Mouse (Mus musculus) ES-Bruce4 (cell line): Measurements from ENCODE around the gene Sh3rf3. TPM values are rescaled to one million over a fixed set of nuclear protein-coding genes. Genes with fewer than 3 reads are reported as not detected.

Experiments
- H3K27ac ChIP-seq: 2 replicates; pipeline ENCODE4 v1.5.1; 2012; ENCODE audit warnings: low read length, inconsistent platforms; ENCODE audit not compliant: insufficient read depth
- H3K27me3 ChIP-seq: 2 replicates; pipeline ENCODE4 v1.6.1; 2012; ENCODE audit warnings: mild to moderate bottlenecking, low read length, inconsistent platforms; ENCODE audit not compliant: control insufficient read depth, poor library complexity, insufficient read depth, severe bottlenecking
- H3K36me3 ChIP-seq: 2 replicates; pipeline ENCODE4 v1.6.1; 2012; ENCODE audit warnings: inconsistent platforms, mild to moderate bottlenecking, low read length, moderate library complexity; ENCODE audit not compliant: control insufficient read depth, poor library complexity, insufficient read depth, severe bottlenecking
- H3K4me1 ChIP-seq: one replicate; pipeline ENCODE4 v1.8.1; 2011; ENCODE audit warnings: low read length; ENCODE audit not compliant: control insufficient read depth, insufficient read depth
- H3K4me3 ChIP-seq: 2 replicates; pipeline ENCODE4 v1.5.1; 2011; ENCODE audit warnings: low read depth, mild to moderate bottlenecking, low read length
- H3K9ac ChIP-seq: 2 replicates; pipeline ENCODE4 v1.6.1; 2012; ENCODE audit warnings: low read depth, mild to moderate bottlenecking, inconsistent platforms; ENCODE audit not compliant: poor library complexity, severe bottlenecking
- H3K9me3 ChIP-seq: replicated peaks from 2 replicates; pipeline ENCODE4 v1.6.1; 2012; ENCODE audit warnings: mild to moderate bottlenecking, low read length, inconsistent platforms; ENCODE audit not compliant: control insufficient read depth, poor library complexity, insufficient read depth, severe bottlenecking
- CTCF ChIP-seq: IDR thresholded peaks from one replicate; pipeline ENCODE4 v1.8.1; 2011; ENCODE audit warnings: low read depth, low read length
- EP300 ChIP-seq: IDR thresholded peaks from 2 replicates; pipeline ENCODE4 v1.6.1; 2011; ENCODE audit warnings: low read depth, low read length; ENCODE audit not compliant: insufficient read depth
- POLR2A ChIP-seq: IDR thresholded peaks from one replicate; pipeline ENCODE4 v1.8.1; 2011; ENCODE audit warnings: low read length; ENCODE audit not compliant: insufficient read depth
- polyA plus RNA-seq: library from polyadenylated mRNA; stranded (reverse); fragments of >200 nt; gene quantifications from 2 replicates; pipeline ENCODE4 v1.2.4, GENCODE M21; 2011; ENCODE audit warnings: low read depth; ENCODE audit not compliant: missing spikeins, insufficient read depth, insufficient read length

Sh3rf3 gene
- polyA plus RNA-seq, 1 experiment, result 0.55 TPM

DNA sequence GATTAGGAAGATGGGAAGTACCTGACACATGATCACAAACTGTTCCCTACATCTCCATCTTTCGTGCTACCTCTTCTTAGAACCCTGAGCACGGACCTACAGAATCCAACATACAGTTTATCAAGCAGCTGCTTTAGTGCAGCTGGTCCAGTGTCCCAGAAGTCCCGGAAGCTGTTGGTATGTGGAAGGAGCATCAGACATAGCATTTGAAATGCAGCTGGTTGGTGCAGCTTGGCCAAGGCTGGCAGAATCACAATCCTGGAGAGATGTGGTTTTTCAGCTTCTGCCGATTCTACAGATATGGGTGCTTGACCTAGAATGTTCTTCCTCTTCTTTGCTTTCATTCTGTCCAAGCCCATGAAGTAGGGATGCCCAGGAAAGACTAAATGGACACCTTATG is 64.7 kb downstream of the Sh3rf3 start:
- H3K4me3 ChIP-seq, result no peak overlapping the region
- no peaks in the 10 kb centered on the region for H3K36me3 ChIP-seq
- H3K27ac ChIP-seq, result no peak overlapping the region
- H3K4me1 ChIP-seq, result no peaks in the 10 kb centered on the region
- no peaks in the 10 kb centered on the region for H3K9me3 ChIP-seq
- TF ChIP-seq POLR2A, result no peak
- TF ChIP-seq EP300, result no peak
- no peak for TF ChIP-seq CTCF
- no peaks in the 10 kb centered on the region for H3K27me3 ChIP-seq
- H3K9ac ChIP-seq, result no peak overlapping the region

DNA sequence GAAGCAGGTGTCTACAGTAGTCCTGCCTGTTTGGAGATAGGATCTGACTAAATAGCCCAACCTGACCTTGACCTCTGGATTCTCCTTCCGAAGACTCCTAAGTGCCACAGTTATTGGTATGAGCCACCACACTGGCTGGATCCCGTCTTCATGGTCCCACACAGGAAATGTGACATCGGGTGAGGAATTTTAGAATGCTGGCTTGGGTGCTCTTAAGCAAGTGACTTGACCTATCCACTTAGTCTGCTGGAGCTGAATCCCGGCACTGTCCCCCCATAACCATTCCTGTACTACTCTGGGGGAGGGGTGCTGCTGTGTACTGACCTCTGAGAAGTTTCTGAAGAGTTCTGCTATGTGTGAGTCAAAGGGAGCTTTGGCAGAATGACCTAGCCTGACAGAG is 65.5 kb downstream of the Sh3rf3 start:
- H3K4me1 ChIP-seq, result no peaks in the 10 kb centered on the region
- TF ChIP-seq POLR2A (no peak), EP300 (no peak), CTCF (no peak)
- no peaks in the 10 kb centered on the region for H3K9me3 ChIP-seq
- H3K4me3 ChIP-seq, result no peak overlapping the region
- no peaks in the 10 kb centered on the region for H3K27me3 ChIP-seq
- no peak overlapping the region for H3K27ac ChIP-seq
- H3K36me3 ChIP-seq, result no peaks in the 10 kb centered on the region
- no peak overlapping the region for H3K9ac ChIP-seq

DNA sequence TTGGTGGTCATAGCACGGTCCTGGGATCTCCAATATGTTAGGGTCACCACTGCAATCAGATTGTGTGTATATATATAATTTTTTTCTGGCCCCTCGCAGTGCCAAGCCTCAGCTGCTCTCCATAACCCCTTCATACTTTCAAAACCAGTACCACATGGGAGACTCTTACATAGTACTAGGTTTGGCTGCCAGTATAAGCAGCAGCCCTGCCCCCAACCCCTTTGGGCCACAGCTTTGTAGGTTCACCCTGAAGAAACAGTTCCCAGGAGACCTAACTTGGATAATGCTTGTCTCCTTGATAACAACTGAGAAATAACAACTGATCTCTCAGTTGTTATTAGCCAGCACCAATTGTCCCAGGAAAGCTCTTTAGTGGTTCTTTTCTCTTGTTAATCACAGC is 69.6 kb downstream of the Sh3rf3 start:
- TF ChIP-seq POLR2A (no peak), EP300 (no peak), CTCF (no peak)
- Histone ChIP-seq H3K9ac (no peak overlapping the region), H3K27ac (no peak overlapping the region), H3K4me3 (no peak overlapping the region), H3K36me3 (no peaks in the 10 kb centered on the region), H3K4me1 (no peaks in the 10 kb centered on the region), H3K27me3 (no peaks in the 10 kb centered on the region; the same call in 1 of the 2 replicates), H3K9me3 (no peaks in the 10 kb centered on the region)

DNA sequence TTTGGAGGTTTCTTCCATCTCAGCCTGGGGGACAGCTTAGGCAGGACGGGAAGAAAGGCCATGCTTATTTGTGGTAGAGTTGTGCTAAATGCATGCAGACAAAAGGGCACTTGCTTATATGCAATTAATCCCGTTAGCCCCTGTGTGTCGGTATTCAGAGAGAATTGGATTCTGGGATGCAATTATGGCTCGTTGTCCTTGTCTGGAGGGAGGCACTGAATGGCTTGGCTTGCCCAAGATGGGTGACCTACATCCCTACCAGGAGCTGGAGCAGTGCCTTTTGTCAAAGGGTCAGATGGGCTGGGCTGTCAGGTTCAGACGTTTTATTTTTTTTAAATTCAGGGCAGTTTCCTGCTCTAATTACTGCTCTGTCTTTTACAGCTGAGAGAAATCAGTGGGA is 72.2 kb downstream of the Sh3rf3 start:
- H3K4me1 ChIP-seq, result no peaks in the 10 kb centered on the region
- H3K9me3 ChIP-seq, result no peaks in the 10 kb centered on the region
- H3K27me3 ChIP-seq, result no peaks in the 10 kb centered on the region; the same call in 1 of the 2 replicates
- no peak overlapping the region for H3K27ac ChIP-seq
- TF ChIP-seq POLR2A, result no peak
- no peak for TF ChIP-seq CTCF
- TF ChIP-seq EP300, result no peak
- H3K4me3 ChIP-seq, result no peak overlapping the region
- no peaks in the 10 kb centered on the region for H3K36me3 ChIP-seq
- H3K9ac ChIP-seq, result no peak overlapping the region

DNA sequence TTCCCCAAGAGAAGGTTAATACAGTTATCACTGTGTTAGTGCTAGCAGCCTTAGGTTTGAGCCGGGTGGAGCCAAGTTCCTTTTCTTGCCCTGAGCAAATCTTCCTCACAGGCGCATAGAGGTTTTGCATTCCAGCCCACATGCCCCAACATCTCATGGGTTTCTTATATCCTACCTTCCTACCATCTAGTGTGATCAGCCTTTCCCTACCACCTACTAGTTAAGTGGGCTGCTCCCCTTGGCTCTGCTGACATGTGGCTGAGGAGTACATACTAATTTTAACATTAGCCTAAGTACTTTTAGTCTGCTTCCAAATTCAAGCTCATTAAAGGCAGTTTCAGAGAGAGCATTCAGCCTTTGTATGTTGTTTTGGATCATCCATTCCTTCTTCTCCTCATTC is 72.7 kb downstream of the Sh3rf3 start:
- TF ChIP-seq CTCF, result no peak
- no peak for TF ChIP-seq POLR2A
- no peak for TF ChIP-seq EP300
- H3K4me1 ChIP-seq, result no peaks in the 10 kb centered on the region
- no peaks in the 10 kb centered on the region; the same call in 1 of the 2 replicates for H3K27me3 ChIP-seq
- H3K27ac ChIP-seq, result no peak overlapping the region
- no peaks in the 10 kb centered on the region for H3K36me3 ChIP-seq
- H3K9me3 ChIP-seq, result no peaks in the 10 kb centered on the region
- no peak overlapping the region for H3K9ac ChIP-seq
- H3K4me3 ChIP-seq, result no peak overlapping the region

DNA sequence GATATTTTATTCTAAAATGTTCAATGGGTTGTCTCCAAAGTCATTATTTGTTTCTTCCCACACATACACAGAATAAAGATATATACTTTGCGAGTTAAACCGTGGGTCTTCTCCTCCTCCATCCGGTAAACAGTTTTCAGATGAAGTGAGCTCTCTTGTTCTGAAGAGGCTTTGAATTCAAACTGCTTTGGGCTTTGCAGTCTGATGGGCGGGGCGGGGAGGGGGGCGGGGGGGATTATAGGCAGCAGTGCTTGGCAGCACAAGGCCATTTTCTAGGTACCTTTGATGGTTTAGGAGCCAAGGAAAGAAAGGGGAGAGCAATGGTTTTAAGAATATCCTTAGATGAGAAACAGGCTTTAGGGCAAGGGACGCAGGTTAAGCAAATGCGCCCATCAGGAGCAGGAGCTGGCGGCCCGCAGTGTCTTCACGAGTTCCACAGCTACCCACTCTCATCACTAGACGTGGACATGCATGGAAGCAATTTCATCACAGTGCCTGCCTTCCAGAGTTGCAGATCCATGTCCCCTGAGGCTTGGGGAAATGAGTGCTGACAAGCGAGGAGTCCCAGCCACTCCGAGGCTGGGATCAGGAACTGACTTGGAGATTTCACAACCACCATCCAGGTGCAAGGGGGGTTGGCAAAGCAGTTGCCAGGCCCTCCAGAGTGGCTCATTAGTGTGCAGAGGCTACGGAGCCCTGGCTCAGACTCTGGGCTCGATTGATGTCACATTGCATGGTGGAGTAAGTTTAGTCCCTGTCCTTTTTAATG is 77.7 kb downstream of the Sh3rf3 start:
- H3K4me1 ChIP-seq, result no peaks in the 10 kb centered on the region
- H3K27me3 ChIP-seq, result no peaks in the 10 kb centered on the region
- no peak overlapping the region for H3K9ac ChIP-seq
- no peak overlapping the region for H3K4me3 ChIP-seq
- TF ChIP-seq CTCF (no peak), EP300 (no peak), POLR2A (no peak)
- H3K36me3 ChIP-seq, result no peaks in the 10 kb centered on the region
- H3K9me3 ChIP-seq, result no peaks in the 10 kb centered on the region
- H3K27ac ChIP-seq, result no peak overlapping the region
